Mouse (Mus musculus): Measurements from ENCODE around the gene Crkl. TPM values are rescaled to one million over a fixed set of nuclear protein-coding genes. Genes with fewer than 3 reads are reported as not detected.

Crkl gene
- total RNA-seq (2023) = 10 to 100 TPM; 51.8 to 59.1 TPM

DNA sequence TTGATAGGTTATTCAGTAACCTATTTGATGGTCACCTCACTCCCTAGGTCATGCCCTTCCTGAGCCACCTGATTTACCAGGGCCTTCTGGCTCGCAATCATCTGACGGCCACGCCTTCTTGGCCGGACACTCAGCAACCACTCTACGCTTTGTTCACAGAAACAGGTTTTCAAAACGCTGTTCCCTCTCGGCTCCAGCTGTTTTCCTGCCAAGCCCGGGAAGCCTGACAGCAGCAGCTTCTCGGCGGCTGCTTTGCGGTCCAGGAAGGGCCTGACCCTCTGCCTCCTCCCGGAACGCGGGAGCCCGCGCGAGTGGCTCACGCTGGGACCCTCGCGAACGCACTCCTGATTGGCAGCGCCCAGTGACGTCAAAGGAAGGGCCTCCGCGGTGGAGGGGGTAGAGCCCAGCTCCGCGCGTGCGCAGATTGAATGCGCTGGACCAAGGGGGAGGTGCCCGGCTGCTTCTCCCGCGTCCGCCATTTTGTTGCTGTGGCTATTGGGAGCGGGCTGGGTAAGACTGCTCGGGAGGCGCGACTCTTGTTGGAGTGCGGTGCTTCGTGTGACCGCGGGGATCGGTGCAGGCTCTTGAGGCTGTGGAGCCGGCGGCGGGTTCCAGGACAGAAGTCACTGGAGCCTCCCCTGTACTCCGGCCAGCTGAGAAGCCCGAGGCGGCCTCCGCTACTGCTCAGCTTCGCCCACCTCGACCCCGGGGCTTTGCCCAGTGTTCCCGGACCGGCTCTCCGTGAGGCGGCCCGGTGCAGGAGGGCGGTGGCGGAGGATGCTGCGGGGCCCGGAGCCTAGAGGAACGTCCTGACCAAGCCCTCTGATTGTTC lies at the start of gene Crkl:
TSS of gene Crkl (plus strand) at position 447 of the 832 bp plus-strand sequence.

GRCm38 (mm10) chr16:17405736-17406443 lies 45.9 kb upstream of the Crkl start, which contains the start of the genes Snap29 and Pi4ka:
Gene Snap29, plus strand, starts transcription at chr16:17405986.
Gene Pi4ka, minus strand, starts transcription at chr16:17406314.

DNA sequence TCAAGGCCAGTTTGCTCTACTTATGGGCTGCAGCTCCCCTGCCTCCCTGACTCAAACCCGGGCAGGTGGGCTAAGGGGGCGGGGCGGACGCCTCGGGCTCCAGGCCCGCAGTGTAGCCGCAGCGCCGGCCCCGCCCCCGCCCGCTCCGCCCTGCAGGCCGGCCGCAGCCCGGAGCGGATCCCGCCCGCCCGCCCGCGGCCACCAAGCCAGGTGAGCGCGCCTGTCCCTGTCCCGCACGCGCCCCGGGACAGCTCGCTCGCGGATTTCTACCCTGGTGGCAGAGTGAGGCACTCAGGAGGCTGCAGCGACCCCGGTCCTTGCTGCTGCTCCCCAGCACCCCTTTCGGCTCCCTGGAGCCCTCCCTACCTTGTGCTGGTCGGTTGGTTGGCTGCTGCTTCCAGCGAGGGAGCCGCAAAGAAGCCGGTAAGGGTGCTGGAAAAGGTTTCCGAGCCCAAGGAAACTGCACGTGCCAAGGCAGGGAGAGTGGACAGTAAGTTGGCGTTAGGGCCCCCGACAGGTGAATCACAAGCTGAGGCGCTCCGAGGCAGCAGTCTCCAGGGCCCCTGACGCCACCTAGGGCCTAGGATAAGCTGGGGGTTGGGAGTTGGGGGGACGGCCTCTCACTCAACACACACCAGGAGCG lies 37.8 kb downstream of the Crkl start, which contains the start of gene Aifm3:
TSS of gene Aifm3 (plus strand) at position 143 of the 643 bp plus-strand sequence.

DNA sequence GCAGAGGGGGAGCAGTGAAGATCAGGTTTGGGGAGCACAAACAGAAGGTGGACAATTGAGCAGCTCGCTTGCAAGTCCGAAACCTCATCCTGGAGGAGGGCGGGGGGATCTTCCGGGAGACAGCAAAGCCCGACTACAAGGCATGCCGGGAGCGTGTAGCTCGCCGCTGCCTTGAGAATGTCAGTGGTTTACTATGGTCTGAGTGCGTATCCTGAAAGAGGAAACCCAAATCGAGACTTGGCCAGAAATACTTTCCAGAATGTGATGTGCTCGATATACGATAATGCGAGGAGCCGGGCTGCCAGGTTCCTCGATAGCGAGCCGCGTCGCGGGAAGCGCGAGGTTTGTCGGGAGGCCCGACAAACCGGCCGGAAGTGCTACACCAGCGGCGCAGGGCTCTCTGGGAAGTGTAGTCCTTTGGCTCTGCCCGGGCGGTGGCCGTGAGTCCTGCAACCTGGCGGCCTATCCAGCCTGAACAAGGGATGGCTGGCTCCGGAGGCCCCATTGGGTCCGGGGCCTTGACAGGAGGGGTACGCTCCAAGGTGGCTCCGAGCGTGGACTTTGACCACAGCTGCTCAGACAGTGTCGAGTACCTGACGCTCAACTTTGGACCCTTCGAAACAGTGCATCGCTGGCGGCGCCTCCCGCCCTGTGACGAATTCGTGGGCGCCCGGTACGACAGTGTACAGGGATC lies 56.9 kb downstream of the Crkl start, which contains the start of gene Lztr1:
TSS of gene Lztr1 (plus strand) at position 143 of the 694 bp plus-strand sequence.

DNA sequence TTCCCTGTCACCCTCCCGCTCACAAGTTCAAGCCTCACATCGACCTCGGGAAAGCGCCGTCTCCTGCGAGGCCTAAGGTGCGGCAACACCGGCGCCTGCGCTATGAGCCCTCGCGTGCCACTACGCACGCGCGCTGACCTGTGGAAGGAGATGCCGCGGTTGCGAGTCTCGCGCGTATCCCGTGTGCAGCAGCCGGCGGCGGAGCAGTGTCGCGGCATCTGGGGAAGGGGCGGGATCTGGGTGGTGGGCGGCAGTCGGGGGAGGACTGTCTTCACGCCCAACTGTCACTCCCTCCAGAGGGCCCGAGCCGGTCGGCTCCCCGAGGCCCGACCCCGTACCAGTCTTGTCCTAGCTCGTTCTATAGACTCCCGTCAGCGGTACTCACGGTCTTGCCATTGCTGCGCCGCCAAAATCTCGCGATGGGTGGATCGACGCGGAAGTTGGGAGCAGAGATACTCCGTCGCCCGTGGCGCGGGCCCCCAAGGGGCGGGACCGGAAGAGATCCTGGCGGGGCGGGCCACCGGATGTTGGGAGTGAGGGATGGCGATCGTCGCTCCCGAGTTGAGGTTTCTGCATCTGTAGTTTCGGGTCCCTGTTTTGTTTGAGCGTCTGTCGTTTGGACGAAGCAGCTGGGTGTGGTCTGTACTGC lies 79.0 kb downstream of the Crkl start, which contains the start of gene Thap7:
TSS of gene Thap7 (minus strand) at position 497 of the 649 bp plus-strand sequence.

Other genes starting within 250 kb of the Crkl start
- 100 to 1,000 TPM; 102 to 107 TPM for gene Ube2l3, start 249.3 kb upstream of the Crkl start, total RNA-seq (2023)
- under 1 TPM; 0.09 to 0.17 TPM for gene Rimbp3, start 243.4 kb upstream of the Crkl start, total RNA-seq (2023)
- 1 to 10 TPM; 3.0 to 4.1 TPM for gene Hic2, start 218.4 kb upstream of the Crkl start, total RNA-seq (2023)
- gene Tmem191c, start 175.9 kb upstream of the Crkl start, total RNA-seq (2023) = 10 to 100 TPM; 29.1 to 30.4 TPM
- not detected for gene Serpind1, start 120.6 kb upstream of the Crkl start, total RNA-seq (2023)
- gene Snap29, start 46.0 kb upstream of the Crkl start, total RNA-seq (2023) = 10 to 100 TPM; 18.6 to 23.2 TPM
- gene Pi4ka, start 45.7 kb upstream of the Crkl start, total RNA-seq (2023) = 100 to 1,000 TPM; 120 to 132 TPM
- not detected for gene Aifm3, start 37.6 kb downstream of the Crkl start, total RNA-seq (2023)
- 10 to 100 TPM; 79.2 to 84.3 TPM for gene Lztr1, start 56.7 kb downstream of the Crkl start, total RNA-seq (2023)
- 10 to 100 TPM; 36.6 to 37.3 TPM for gene Thap7, start 79.1 kb downstream of the Crkl start, total RNA-seq (2023)
- gene Lrrc74b, start 109.3 kb downstream of the Crkl start, total RNA-seq (2023) = not detected
- gene P2rx6, start 109.9 kb downstream of the Crkl start, total RNA-seq (2023) = not detected
- under 1 TPM in 1 of 2 experiments, not detected in 1; 0.77 TPM for gene Slc7a4, start 131.2 kb downstream of the Crkl start, total RNA-seq (2023)
- 10 to 100 TPM; 52.6 to 55.9 TPM for gene Smpd4, start 167.4 kb downstream of the Crkl start, total RNA-seq (2023)
- gene Ccdc74a, start 194.5 kb downstream of the Crkl start, total RNA-seq (2023) = 1 to 10 TPM in 1 of 2 experiments, not detected in 1; 1.3 TPM

Measured in T-cell, adult 66 days (primary cell).